Mouse (Mus musculus) liver, postnatal 0 days (tissue): ENCODE measurements around the gene Gm20388.

Experiments used
- CTCF ChIP-seq: sonication (generic); IDR thresholded peaks from 2 replicates; pipeline ENCODE4 v1.5.1; 2016; ENCODE audit warnings: antibody characterized with exemption, low read depth
- EP300 ChIP-seq: IDR thresholded peaks from 2 replicates; pipeline ENCODE4 v1.6.1; 2016; ENCODE audit warnings: antibody characterized with exemption, low read depth, mild to moderate bottlenecking

GRCm38 (mm10) chr8:121734262-121734661 lies 1823.6 kb downstream of the Gm20388 start:
- TF ChIP-seq EP300: no peak
- no peak for TF ChIP-seq CTCF
